Mouse (Mus musculus) hindbrain, embryonic 11.5 days (tissue): Measurements from ENCODE around the gene Faap100. TPM values are rescaled to one million over a fixed set of nuclear protein-coding genes. Genes with fewer than 3 reads are reported as not detected.

Source experiments
- ATAC-seq: fragments of 200-750 bp; cut with Nextera tagmentation; 2 replicates; pipeline ENCODE4 v1.8.0; 2017; ENCODE audit warnings: mild to moderate bottlenecking, moderate TSS enrichment, moderate library complexity; ENCODE audit not compliant: low FRiP score
- DNase-seq: peaks from one replicate; pipeline ENCODE4 v3.0.0-alpha.2; 2015; ENCODE audit warnings: low spot score
- H3K27ac ChIP-seq: fragments of 300-500 bp; sonication (generic); 2 replicates; pipeline ENCODE4 v1.5.1; 2014; ENCODE audit warnings: mild to moderate bottlenecking, low read depth, low read length
- H3K27me3 ChIP-seq: fragments of 300-500 bp; sonication (generic); 2 replicates; pipeline ENCODE4 v1.6.1; 2014; ENCODE audit warnings: mild to moderate bottlenecking, low read length, moderate library complexity, mixed read lengths; ENCODE audit not compliant: control insufficient read depth, insufficient read depth
- H3K36me3 ChIP-seq: fragments of 300-500 bp; sonication (generic); 2 replicates; pipeline ENCODE4 v1.6.1; 2014; ENCODE audit warnings: mild to moderate bottlenecking, low read length, moderate library complexity, mixed read lengths; ENCODE audit not compliant: control insufficient read depth, insufficient read depth
- H3K4me1 ChIP-seq: fragments of 300-500 bp; sonication (generic); replicated peaks from 2 replicates; pipeline ENCODE4 v1.6.1; 2014; ENCODE audit warnings: low read length, mixed read lengths; ENCODE audit not compliant: control insufficient read depth, insufficient read depth
- H3K4me2 ChIP-seq: fragments of 300-500 bp; sonication (generic); replicated peaks from 2 replicates; pipeline ENCODE4 v1.6.1; 2014; ENCODE audit warnings: mild to moderate bottlenecking, low read depth, low read length
- H3K4me3 ChIP-seq: fragments of 300-500 bp; sonication (generic); 2 replicates; pipeline ENCODE4 v1.5.1; 2014; ENCODE audit warnings: low read depth, low read length
- H3K9ac ChIP-seq: fragments of 300-500 bp; sonication (generic); 2 replicates; pipeline ENCODE4 v1.6.1; 2014; ENCODE audit warnings: low read depth, low read length
- H3K9me3 ChIP-seq: fragments of 300-500 bp; sonication (generic); 2 replicates; pipeline ENCODE4 v1.6.1; 2016; ENCODE audit warnings: low read length; ENCODE audit not compliant: control insufficient read depth
- WGBS: fragments of 180-500 bp; shearing (Covaris S2); extraction: QIAGEN DNeasy Blood & Tissue Kit; methylation state at CpG from one replicate; pipeline ENCODE4 v1.1.7; 2014; 5-methylcytosine and 5-hydroxymethylcytosine counted together
- polyA plus RNA-seq: library from polyadenylated mRNA; unstranded; fragments of >200 nt; fragmentation: Nextera tagmentation; extraction: Ambion mirVana; gene quantifications from 2 replicates; pipeline ENCODE4 v1.2.1, GENCODE M21; 2014

Faap100 gene
- polyA plus RNA-seq, 1 experiment from 2014 or later: 27.8 TPM

- H3K9me3 ChIP-seq: no peaks in the 10 kb centered on the region
- ATAC-seq: no peak
- H3K4me3 ChIP-seq: no peak overlapping the region
- 85% methylated on average over 6 of the region's 6 CpGs for WGBS
- no peak overlapping the region for H3K9ac ChIP-seq
- no peak for DNase-seq
- no peaks in the 10 kb centered on the region for H3K27me3 ChIP-seq
- H3K4me1 ChIP-seq: no peaks in the 10 kb centered on the region
- H3K36me3 ChIP-seq: no peaks in the 10 kb centered on the region
- no peak overlapping the region for H3K4me2 ChIP-seq
- no peak overlapping the region for H3K27ac ChIP-seq
Measured at GRCm38 (mm10) chr11:120335431-120336021, 43.0 kb downstream of the Faap100 start.

GRCm38 (mm10) chr11:120320156-120320555 lies 58.4 kb downstream of the Faap100 start:
- no peak for DNase-seq

GRCm38 (mm10) chr11:120319310-120319709 lies 59.3 kb downstream of the Faap100 start:
- no peak overlapping the region for H3K4me2 ChIP-seq
- H3K36me3 ChIP-seq: no peaks in the 10 kb centered on the region
- H3K4me3 ChIP-seq: no peak overlapping the region
- no peak for DNase-seq
- peaks cover 12% of the 10 kb centered on the region for H3K4me1 ChIP-seq
- no peaks in the 10 kb centered on the region for H3K9me3 ChIP-seq
- no peaks in the 10 kb centered on the region for H3K27me3 ChIP-seq
- WGBS: 95% methylated on average over 5 of the region's 5 CpGs
- no peak overlapping the region for H3K9ac ChIP-seq
- ATAC-seq: no peak
- H3K27ac ChIP-seq: no peak overlapping the region

More at GRCm38 (mm10) chr11:120320156-120320555, 58.4 kb downstream of the Faap100 start:
- Histone ChIP-seq H3K4me3 (no peak overlapping the region), H3K9ac (no peak overlapping the region), H3K9me3 (no peaks in the 10 kb centered on the region), H3K4me2 (no peak overlapping the region), H3K4me1 (peaks cover 6% of the 10 kb centered on the region), H3K36me3 (no peaks in the 10 kb centered on the region), H3K27me3 (no peaks in the 10 kb centered on the region), H3K27ac (no peak overlapping the region)
- 97% methylated on average over 10 of the region's 10 CpGs for WGBS
- no peak for ATAC-seq

Other genes with a start within 250 kb of the Faap100 start
- 58.6 and 64.7 TPM in 2 replicates for gene Slc38a10, start 227.4 kb downstream of the Faap100 start, polyA plus RNA-seq
- 18.1 and 23.1 TPM in 2 replicates for gene Bahcc1, start 145.8 kb downstream of the Faap100 start, polyA plus RNA-seq
- 3,592 and 3,665 TPM in 2 replicates for gene Actg1, start 30.2 kb downstream of the Faap100 start, polyA plus RNA-seq
- 1.1 and 1.5 TPM in 2 replicates for gene Fscn2, start 17.2 kb downstream of the Faap100 start, polyA plus RNA-seq
- 37.5 and 40.3 TPM in 2 replicates for gene Nploc4, start 58.9 kb upstream of the Faap100 start, polyA plus RNA-seq
- gene Tspan10, start 63.9 kb upstream of the Faap100 start, polyA plus RNA-seq: not detected in 2 replicates
- gene Pde6g, start 74.7 kb upstream of the Faap100 start, polyA plus RNA-seq: 0.18 and 0.26 TPM in 2 replicates
- gene Oxld1, start 79.3 kb upstream of the Faap100 start, polyA plus RNA-seq: 11.9 and 13.1 TPM in 2 replicates
- gene Ccdc137, start 79.4 kb upstream of the Faap100 start, polyA plus RNA-seq: 25.0 and 30.0 TPM in 2 replicates
- 54.8 and 58.2 TPM in 2 replicates for gene Arl16, start 88.8 kb upstream of the Faap100 start, polyA plus RNA-seq
- 139 and 141 TPM in 2 replicates for gene Mrpl12, start 105.8 kb upstream of the Faap100 start, polyA plus RNA-seq
- 35.2 and 35.4 TPM in 2 replicates for gene Slc25a10, start 113.1 kb upstream of the Faap100 start, polyA plus RNA-seq
- gene Gcgr, start 151.9 kb upstream of the Faap100 start, polyA plus RNA-seq: 0.31 and 0.56 TPM in 2 replicates
- gene Mcrip1, start 171.0 kb upstream of the Faap100 start, polyA plus RNA-seq: 245 and 256 TPM in 2 replicates
- not detected in 2 replicates for gene Ppp1r27, start 172.4 kb upstream of the Faap100 start, polyA plus RNA-seq
- gene P4hb, start 194.5 kb upstream of the Faap100 start, polyA plus RNA-seq: 504 and 527 TPM in 2 replicates
- gene Arhgdia, start 202.9 kb upstream of the Faap100 start, polyA plus RNA-seq: 576 and 591 TPM in 2 replicates
- 686 and 764 TPM in 2 replicates for gene Alyref, start 219.6 kb upstream of the Faap100 start, polyA plus RNA-seq
- gene Anapc11, start 219.7 kb upstream of the Faap100 start, polyA plus RNA-seq: 195 TPM in 2 replicates
- 0.42 TPM in 1 of 2 replicates, not detected in the other for gene Npb, start 229.7 kb upstream of the Faap100 start, polyA plus RNA-seq
- 104 and 105 TPM in 2 replicates for gene Pcyt2, start 239.2 kb upstream of the Faap100 start, polyA plus RNA-seq
- 33.2 and 36.6 TPM in 2 replicates for gene Sirt7, start 246.5 kb upstream of the Faap100 start, polyA plus RNA-seq